Mouse (Mus musculus) MEL (cell line): Measurements from ENCODE around the gene Fnbp1. TPM values are rescaled to one million over a fixed set of nuclear protein-coding genes. Genes with fewer than 3 reads are reported as not detected.

Source experiments
- DNase-seq: peaks from one replicate; pipeline ENCODE4 v3.0.0; 2011; ENCODE audit warnings: low read depth, low spot score
- H3K27ac ChIP-seq: 2 replicates; pipeline ENCODE4 v1.5.1; 2012; ENCODE audit warnings: low read depth, mild to moderate bottlenecking, control low read depth, low read length, moderate library complexity; ENCODE audit not compliant: control insufficient read depth
- H3K27me3 ChIP-seq, 2 experiments: fragments of 150-350 bp in 1 of 2; sonication (generic) in 1 of 2; 2 replicates each; pipeline ENCODE4 v1.6.1; 2012; ENCODE audit warnings: low read length in 2 of 2, mild to moderate bottlenecking in 2 of 2, improper control_type of control experiment in 1 of 2, moderate library complexity in 1 of 2; ENCODE audit not compliant: insufficient read depth in 2 of 2, control insufficient read depth in 1 of 2
- H3K36me3 ChIP-seq, 2 experiments: 2 replicates each; pipeline ENCODE4 v1.6.1; 2012 to 2014; ENCODE audit warnings: low read length in 2 of 2, improper control_type of control experiment in 1 of 2, inconsistent platforms in 1 of 2, mild to moderate bottlenecking in 1 of 2; ENCODE audit not compliant: insufficient read depth in 2 of 2, control insufficient read depth in 1 of 2
- H3K4me1 ChIP-seq, 2 experiments: fragments of 150-350 bp in 1 of 2; sonication (generic) in 1 of 2; 2 replicates each; pipeline ENCODE4 v1.6.1; 2012; ENCODE audit warnings: low read length in 2 of 2, improper control_type of control experiment in 1 of 2, mild to moderate bottlenecking in 1 of 2; ENCODE audit not compliant: insufficient read depth in 2 of 2, control insufficient read depth in 1 of 2
- H3K4me3 ChIP-seq, 2 experiments: fragments of 150-350 bp in 1 of 2; sonication (generic) in 1 of 2; 2 replicates each; pipeline ENCODE4 v1.5.1; 2012; ENCODE audit warnings: low read depth in 2 of 2, low read length in 2 of 2, mild to moderate bottlenecking in 2 of 2, moderate library complexity in 2 of 2, control low read depth in 1 of 2, improper control_type of control experiment in 1 of 2; ENCODE audit not compliant: control insufficient read depth in 1 of 2, insufficient read depth in 1 of 2
- H3K79me2 ChIP-seq: 2 replicates; pipeline ENCODE4 v1.6.1; 2012; ENCODE audit warnings: mild to moderate bottlenecking, low read length, moderate library complexity; ENCODE audit not compliant: control insufficient read depth, poor library complexity, insufficient read depth
- H3K9ac ChIP-seq: 2 replicates; pipeline ENCODE4 v1.6.1; 2012; ENCODE audit warnings: low read depth, mild to moderate bottlenecking, control low read depth, low read length, moderate library complexity; ENCODE audit not compliant: control insufficient read depth, poor library complexity, severe bottlenecking
- H3K9me3 ChIP-seq: fragments of 150-350 bp; sonication (generic); replicated peaks from 2 replicates; pipeline ENCODE4 v1.6.1; 2012; ENCODE audit warnings: mild to moderate bottlenecking, low read length, improper control_type of control experiment, moderate library complexity; ENCODE audit not compliant: insufficient read depth
- CTCF ChIP-seq, 3 experiments: IDR thresholded peaks in 2 of 3; conservative IDR thresholded peaks in 1 of 3; 2 replicates each; pipeline ENCODE4 v1.5.1; 2011 to 2012; ENCODE audit warnings: low read length in 3 of 3, low read depth in 2 of 3, mild to moderate bottlenecking in 2 of 3, improper control_type of control experiment in 1 of 3, inconsistent platforms in 1 of 3, mixed read lengths in 1 of 3, moderate library complexity in 1 of 3; ENCODE audit not compliant: control insufficient read depth in 1 of 3, insufficient read depth in 1 of 3, poor library complexity in 1 of 3, severe bottlenecking in 1 of 3
- EP300 ChIP-seq, 2 experiments: IDR thresholded peaks; 2 replicates each; pipeline ENCODE4 v1.6.1; 2011; ENCODE audit warnings: improper control_type of control experiment in 2 of 2, low read length in 2 of 2, low read depth in 1 of 2, mild to moderate bottlenecking in 1 of 2
- ETS1 ChIP-seq: IDR thresholded peaks from 2 replicates; pipeline ENCODE4 v1.6.1; 2012; ENCODE audit warnings: low read depth, mild to moderate bottlenecking, inconsistent platforms, low read length, improper control_type of control experiment, moderate library complexity
- GABPA ChIP-seq: IDR thresholded peaks from 2 replicates; pipeline ENCODE4 v1.6.1; 2012; ENCODE audit warnings: low read depth, mild to moderate bottlenecking, inconsistent platforms, low read length, improper control_type of control experiment, moderate library complexity
- GATA1 ChIP-seq: IDR thresholded peaks from 2 replicates; pipeline ENCODE4 v1.6.1; 2011; ENCODE audit warnings: low read depth, low read length, improper control_type of control experiment
- HCFC1 ChIP-seq: IDR thresholded peaks from 2 replicates; pipeline ENCODE4 v1.6.1; 2012; ENCODE audit warnings: low read depth, mild to moderate bottlenecking, inconsistent platforms, low read length, improper control_type of control experiment, moderate library complexity
- MEF2A ChIP-seq: IDR thresholded peaks from 2 replicates; pipeline ENCODE4 v1.6.1; 2014; ENCODE audit warnings: low read depth, mild to moderate bottlenecking, inconsistent platforms, low read length, improper control_type of control experiment; ENCODE audit not compliant: poor library complexity, insufficient replicate concordance, severe bottlenecking; ENCODE audit errors: extremely low read depth
- MYB ChIP-seq: IDR thresholded peaks from 2 replicates; pipeline ENCODE4 v1.6.1; 2011; ENCODE audit warnings: mild to moderate bottlenecking, low read depth, low read length, improper control_type of control experiment
- MYC ChIP-seq: IDR thresholded peaks from 2 replicates; pipeline ENCODE4 v1.6.1; 2011; ENCODE audit warnings: low read depth, mild to moderate bottlenecking, low read length, improper control_type of control experiment, moderate library complexity
- NELFE ChIP-seq: IDR thresholded peaks from 2 replicates; pipeline ENCODE4 v1.6.1; 2011; ENCODE audit warnings: low read depth, low read length, improper control_type of control experiment
- POLR2AphosphoS2 ChIP-seq: IDR thresholded peaks from 2 replicates; pipeline ENCODE4 v1.6.1; 2011; ENCODE audit warnings: low read length, improper control_type of control experiment
- RCOR1 ChIP-seq: IDR thresholded peaks from 2 replicates; pipeline ENCODE4 v1.6.1; 2012; ENCODE audit warnings: low read depth, mild to moderate bottlenecking, inconsistent platforms, low read length, improper control_type of control experiment
- SIN3A ChIP-seq: IDR thresholded peaks from 2 replicates; pipeline ENCODE4 v1.6.1; 2012; ENCODE audit warnings: low read length, improper control_type of control experiment, inconsistent platforms
- TCF12 ChIP-seq: IDR thresholded peaks from 2 replicates; pipeline ENCODE4 v1.6.1; 2014; ENCODE audit warnings: low read depth, mild to moderate bottlenecking, inconsistent platforms, low read length, improper control_type of control experiment, moderate library complexity
- UBTF ChIP-seq: IDR thresholded peaks from 2 replicates; pipeline ENCODE4 v1.6.1; 2012; ENCODE audit warnings: low read depth, mild to moderate bottlenecking, inconsistent platforms, low read length, improper control_type of control experiment, moderate library complexity, borderline replicate concordance; ENCODE audit not compliant: insufficient read depth
- USF1 ChIP-seq: IDR thresholded peaks from 2 replicates; pipeline ENCODE4 v1.6.1; 2014; ENCODE audit warnings: low read depth, mild to moderate bottlenecking, inconsistent platforms, low read length, improper control_type of control experiment, moderate library complexity
- USF2 ChIP-seq, 2 experiments: IDR thresholded peaks; 2 replicates each; pipeline ENCODE4 v1.6.1; 2011 to 2012; ENCODE audit warnings: improper control_type of control experiment in 2 of 2, low read length in 2 of 2, borderline replicate concordance in 1 of 2, inconsistent platforms in 1 of 2, low read depth in 1 of 2, mild to moderate bottlenecking in 1 of 2; ENCODE audit not compliant: insufficient read depth in 1 of 2
- ZC3H11A ChIP-seq: IDR thresholded peaks from 2 replicates; pipeline ENCODE4 v1.6.1; 2012; ENCODE audit warnings: low read depth, mild to moderate bottlenecking, inconsistent platforms, low read length, improper control_type of control experiment
- polyA plus RNA-seq, 2 experiments: library from polyadenylated mRNA; stranded (reverse) in 1 of 2; unstranded in 1 of 2; fragments of >175 nt in 1 of 2; fragments of >200 nt in 1 of 2; gene quantifications; 2 replicates each; pipeline versions ENCODE4 v1.2.1 to v1.2.4; 2012; ENCODE audit warnings: low replicate concordance in 2 of 2, low read depth in 1 of 2; ENCODE audit not compliant: insufficient read length in 2 of 2, insufficient read depth in 1 of 2, missing spikeins in 1 of 2
- total RNA-seq: library from RNA; depleted of rRNA; stranded (reverse); fragments of 300-350 nt; gene quantifications from 2 replicates; pipeline ENCODE4 v1.2.3, GENCODE M21; 2012

Fnbp1 gene
- total and polyA plus RNA-seq, 3 experiments, result 3.4 to 17.5 TPM; not detected in 1

- Histone ChIP-seq H3K79me2 (no peaks in the 10 kb centered on the region; the same call in 1 of the 2 replicates), H3K27ac (no peak overlapping the region), H3K4me1 (peaks cover 6 to 27% of the 10 kb centered on the region in 2 experiments)
- TF ChIP-seq GATA1 (no peak), TCF12 (0 out of 2 replicates have a peak, but pooled peaks have one; percentile 20), EP300 (IDR thresholded peaks at IDR 0.05; ENCODE audit: low read depth in 1 of 2, low read length in 2 of 2) (peak; percentile 24 to 39; a peak in 2 of 4 replicates)
- TF ChIP-seq, all 39 proteins: peak for 2
- Histone ChIP-seq H3K4me3 (no peak overlapping the region), H3K27me3 (no peaks in the 10 kb centered on the region), H3K36me3 (peaks cover 0 to 11% of the 10 kb centered on the region in 2 experiments; a peak in 2 of 4 replicates), H3K9me3 (no peaks in the 10 kb centered on the region), H3K9ac (no peak overlapping the region)
- DNase-seq, result no peak
These were observed 16.7 kb downstream of the Fnbp1 start for GRCm38 (mm10) chr2:31125156-31125555.

GRCm38 (mm10) chr2:31124694-31125093 is 17.1 kb downstream of the Fnbp1 start:
- TF ChIP-seq CTCF (IDR thresholded peaks at IDR 0.05 in 2 of 3, conservative IDR thresholded peaks at IDR 0.05 in 1 of 3; ENCODE audit: control insufficient read depth in 1 of 3, insufficient read depth in 1 of 3, low read depth in 2 of 3, low read length in 3 of 3, poor library complexity in 1 of 3, severe bottlenecking in 1 of 3), result no peak
- TF ChIP-seq SIN3A, result no peak
- TF ChIP-seq USF2 (IDR thresholded peaks at IDR 0.05; ENCODE audit: borderline replicate concordance in 1 of 2, insufficient read depth in 1 of 2, low read depth in 1 of 2, low read length in 2 of 2), result no peak
- no peak for TF ChIP-seq GATA1
- Histone ChIP-seq H3K4me3 (no peak overlapping the region; a peak in 1 of 4 replicates), H3K4me1 (peaks cover 6 to 23% of the 10 kb centered on the region in 2 experiments), H3K27ac (no peak overlapping the region), H3K36me3 (peaks cover 0 to 11% of the 10 kb centered on the region in 2 experiments; a peak in 2 of 4 replicates), H3K9me3 (no peaks in the 10 kb centered on the region), H3K27me3 (no peaks in the 10 kb centered on the region), H3K79me2 (no peaks in the 10 kb centered on the region), H3K9ac (no peak overlapping the region)
- no peak for DNase-seq

GRCm38 (mm10) chr2:31123493-31123892 is 18.3 kb downstream of the Fnbp1 start:
- H3K9me3 ChIP-seq, result no peaks in the 10 kb centered on the region
- no peaks in the 10 kb centered on the region for H3K79me2 ChIP-seq
- H3K36me3 ChIP-seq, result peaks cover 0 to 11% of the 10 kb centered on the region in 2 experiments; a peak in 2 of 4 replicates
- H3K27ac ChIP-seq, result no peak overlapping the region
- H3K4me3 ChIP-seq, result no peak overlapping the region
- H3K4me1 ChIP-seq, result peaks cover 6 to 23% of the 10 kb centered on the region in 2 experiments
- no peak overlapping the region for H3K9ac ChIP-seq
- no peak for TF ChIP-seq GABPA
- TF ChIP-seq MYB, result no peak
- TF ChIP-seq HCFC1, result no peak
- no peak for TF ChIP-seq ETS1
- no peak for TF ChIP-seq RCOR1
- no peak for TF ChIP-seq MEF2A
- TF ChIP-seq MYC, result no peak
- no peak for TF ChIP-seq SIN3A
- no peak for TF ChIP-seq USF1
- TF ChIP-seq ZC3H11A, result no peak
- TF ChIP-seq EP300 (IDR thresholded peaks at IDR 0.05; ENCODE audit: low read depth in 1 of 2, low read length in 2 of 2), result no peak
- no peak for TF ChIP-seq POLR2AphosphoS2
- TF ChIP-seq UBTF, result no peak
- no peak for TF ChIP-seq CTCF (IDR thresholded peaks at IDR 0.05 in 2 of 3, conservative IDR thresholded peaks at IDR 0.05 in 1 of 3; ENCODE audit: control insufficient read depth in 1 of 3, insufficient read depth in 1 of 3, low read depth in 2 of 3, low read length in 3 of 3, poor library complexity in 1 of 3, severe bottlenecking in 1 of 3)
- no peak for TF ChIP-seq NELFE
- no peaks in the 10 kb centered on the region for H3K27me3 ChIP-seq
- no peak for DNase-seq
